Mouse (Mus musculus): ENCODE results near the gene Olfr1359. TPM values are rescaled to one million over a fixed set of nuclear protein-coding genes. Genes with fewer than 3 reads are reported as not detected.

Olfr1359 gene
- total RNA-seq, 4 experiments from 2014 or later: not detected

Small RNA genes lying within 50 kb of the gene (microRNA-seq; reads per million reads assigned to microRNA genes)
- gene Gm44357: not detected
- gene Gm44367: not detected
- gene Gm44454: not detected

Other genes with a start within 250 kb of the Olfr1359 start
- gene Zscan26, start 244.4 kb upstream of the Olfr1359 start, total RNA-seq (2022): 10 to 100 TPM; 20.5 to 25.0 (median 21.7) TPM
- gene Nkapl, start 229.6 kb upstream of the Olfr1359 start, total RNA-seq (2022): 1 to 10 TPM in 1 of 4 experiments, under 1 TPM in 3; 0.17 to 1.1 (median 0.41) TPM
- gene Zkscan4, start 219.2 kb upstream of the Olfr1359 start, total RNA-seq (2022): 1 to 10 TPM; 1.0 to 1.5 (median 1.1) TPM
- gene Gm10065, start 218.7 kb upstream of the Olfr1359 start, total RNA-seq (2022): not detected
- 10 to 100 TPM; 24.1 to 26.8 (median 25.8) TPM for gene AK157302, start 202.9 kb upstream of the Olfr1359 start, total RNA-seq (2022)
- 100 to 1,000 TPM; 207 to 244 (median 213) TPM for gene Gm11273, start 196.7 kb upstream of the Olfr1359 start, total RNA-seq (2022)
- 10 to 100 TPM; 10.5 to 13.0 (median 10.8) TPM for gene Zkscan8, start 167.0 kb upstream of the Olfr1359 start, total RNA-seq (2022)
- gene Olfr1366, start 155.3 kb upstream of the Olfr1359 start, total RNA-seq (2022): not detected
- not detected for gene Olfr1535, start 138.2 kb upstream of the Olfr1359 start, total RNA-seq (2022)
- gene Olfr1364, start 116.4 kb upstream of the Olfr1359 start, total RNA-seq (2022): not detected
- gene Olfr1362, start 84.1 kb upstream of the Olfr1359 start, total RNA-seq (2022): not detected
- not detected for gene Olfr11, start 55.6 kb upstream of the Olfr1359 start, total RNA-seq (2022)
- gene Olfr1361, start 34.7 kb upstream of the Olfr1359 start, total RNA-seq (2022): not detected
- not detected for gene Olfr1360, start 20.7 kb upstream of the Olfr1359 start, total RNA-seq (2022)
- 10 to 100 TPM in 1 of 4 experiments, 1 to 10 TPM in 3; 5.4 to 11.8 (median 8.0) TPM for gene Hist1h2bl, start 18.0 kb downstream of the Olfr1359 start, total RNA-seq (2022)
- 10 to 100 TPM in 2 of 4 experiments, 1 to 10 TPM in 1, not detected in 1; 1.1 to 17.1 (median 12.1) TPM for gene Hist1h2ai, start 18.3 kb downstream of the Olfr1359 start, total RNA-seq (2022)
- 10 to 100 TPM in 2 of 4 experiments, 1 to 10 TPM in 2; 5.0 to 19.2 (median 10.1) TPM for gene Hist1h3h, start 19.5 kb downstream of the Olfr1359 start, total RNA-seq (2022)
- 1 to 10 TPM in 2 of 4 experiments, under 1 TPM in 1, not detected in 1; 0.94 to 3.0 (median 1.8) TPM for gene Hist1h2bm, start 23.9 kb downstream of the Olfr1359 start, total RNA-seq (2022)
- gene Hist1h4j, start 37.0 kb downstream of the Olfr1359 start, total RNA-seq (2022): 1 to 10 TPM; 1.4 to 4.4 (median 4.0) TPM
- gene Hist1h4k, start 52.4 kb downstream of the Olfr1359 start, total RNA-seq (2022): 10 to 100 TPM; 26.9 to 29.6 (median 28.6) TPM
- gene Hist1h2ak, start 55.7 kb downstream of the Olfr1359 start, total RNA-seq (2022): 1 to 10 TPM in 3 of 4 experiments, not detected in 1; 1.5 to 4.4 (median 2.0) TPM
- 1 to 10 TPM; 2.0 to 7.1 (median 4.3) TPM for gene Hist1h2bn, start 56.0 kb downstream of the Olfr1359 start, total RNA-seq (2022)
- 1 to 10 TPM in 3 of 4 experiments, under 1 TPM in 1; 0.62 to 4.7 (median 2.5) TPM for gene Hist1h1b, start 82.5 kb downstream of the Olfr1359 start, total RNA-seq (2022)
- 10 to 100 TPM in 1 of 4 experiments, 1 to 10 TPM in 3; 6.6 to 10.5 (median 8.8) TPM for gene Hist1h3i, start 85.3 kb downstream of the Olfr1359 start, total RNA-seq (2022)
- gene Hist1h2an, start 89.1 kb downstream of the Olfr1359 start, total RNA-seq (2022): 1 to 10 TPM in 1 of 4 experiments, not detected in 3; 1.1 TPM
- gene Hist1h2bp, start 89.3 kb downstream of the Olfr1359 start, total RNA-seq (2022): 1 to 10 TPM in 3 of 4 experiments, under 1 TPM in 1; 0.81 to 6.2 (median 1.3) TPM
- gene Hist1h2bq, start 112.1 kb downstream of the Olfr1359 start, total RNA-seq (2022): 10 to 100 TPM; 25.7 to 37.7 (median 29.1) TPM
- gene Hist1h2ao, start 112.4 kb downstream of the Olfr1359 start, total RNA-seq (2022): 10 to 100 TPM in 1 of 4 experiments, not detected in 3; 16.3 TPM
- gene Hist1h4m, start 113.6 kb downstream of the Olfr1359 start, total RNA-seq (2022): 10 to 100 TPM; 22.8 to 37.8 (median 29.3) TPM
- gene Hist1h4n, start 134.1 kb downstream of the Olfr1359 start, total RNA-seq (2022): 10 to 100 TPM in 3 of 4 experiments, 1 to 10 TPM in 1; 6.1 to 17.9 (median 14.8) TPM
- gene Hist1h2ap, start 135.4 kb downstream of the Olfr1359 start, total RNA-seq (2022): 10 to 100 TPM in 1 of 4 experiments, 1 to 10 TPM in 2, not detected in 1; 3.1 to 13.1 (median 4.1) TPM
- gene Hist1h2br, start 135.6 kb downstream of the Olfr1359 start, total RNA-seq (2022): 10 to 100 TPM; 25.5 to 37.9 (median 28.9) TPM
- 1 to 10 TPM in 1 of 4 experiments, under 1 TPM in 3; 0.46 to 1.0 (median 0.83) TPM for gene Zfp184, start 247.0 kb downstream of the Olfr1359 start, total RNA-seq (2022)